Mouse (Mus musculus): ENCODE results near the gene Papolb. TPM values are rescaled to one million over a fixed set of nuclear protein-coding genes. Genes with fewer than 3 reads are reported as not detected.

The Papolb gene
- polyA plus RNA-seq, 1 experiment: 0.14 TPM

- TF ChIP-seq CTCF (IDR thresholded peaks at IDR 0.05; ENCODE audit: insufficient read depth, low read length) (no peak), POLR2A (IDR thresholded peaks at IDR 0.05; ENCODE audit: borderline replicate concordance, extremely low read depth, low read depth, low read length) (no peak)
- Histone ChIP-seq H3K4me1 (ENCODE audit: control insufficient read depth, insufficient read depth, low read length) (peaks cover 3% of the 10 kb centered on the region; the same call in 1 of the 2 replicates), H3K4me3 (replicated peaks; ENCODE audit: extremely low read depth, low read depth, low read length) (no peak overlapping the region)
- 60% methylated on average over 8 of the region's 8 CpGs for WGBS
- DNase-seq: no peak
Observed at GRCm38 (mm10) chr5:142524711-142525464, 5.0 kb downstream of the Papolb start.

DNA sequence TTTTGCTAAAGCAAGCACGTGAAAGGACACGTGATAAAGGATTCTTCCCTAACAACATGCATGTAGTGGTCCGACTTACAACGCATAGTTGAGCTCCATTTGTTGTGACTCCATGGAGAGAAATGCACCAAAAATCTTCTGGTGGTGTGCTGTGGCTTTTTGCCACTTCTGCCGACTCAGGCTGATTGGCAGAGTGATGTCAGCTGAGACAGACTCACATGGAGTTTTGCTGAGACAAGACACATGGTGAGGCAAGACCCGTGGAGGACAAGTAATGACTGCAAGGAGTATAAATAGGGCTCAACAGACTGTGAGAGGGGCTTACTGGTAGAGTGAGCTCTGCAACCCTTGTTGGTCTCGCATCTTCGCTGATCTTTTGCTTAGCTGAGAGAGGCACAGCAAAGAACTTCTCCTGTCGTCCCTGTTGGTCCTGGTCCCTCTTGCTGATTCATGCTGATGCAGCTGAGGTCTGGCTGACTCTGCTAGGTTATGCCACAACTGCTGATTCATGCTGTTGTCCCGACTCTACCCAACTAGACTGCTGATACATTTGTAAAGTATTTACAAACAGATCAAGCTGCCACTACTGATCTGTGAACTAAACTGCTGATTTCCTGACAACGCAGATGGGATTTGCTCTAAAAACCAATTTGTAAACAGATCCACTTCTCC lies 8.5 kb downstream of the Papolb start:
- WGBS: 70% methylated on average over 11 of the region's 11 CpGs
- no peak overlapping the region for H3K4me3 ChIP-seq (replicated peaks; ENCODE audit: extremely low read depth, low read depth, low read length)
- TF ChIP-seq POLR2A (IDR thresholded peaks at IDR 0.05; ENCODE audit: borderline replicate concordance, extremely low read depth, low read depth, low read length) (no peak), CTCF (IDR thresholded peaks at IDR 0.05; ENCODE audit: insufficient read depth, low read length) (no peak)
- H3K4me1 ChIP-seq (ENCODE audit: control insufficient read depth, insufficient read depth, low read length): peaks cover 3% of the 10 kb centered on the region; the same call in 1 of the 2 replicates
- DNase-seq: no peak

GRCm38 (mm10) chr5:142520360-142520759 lies 9.5 kb downstream of the Papolb start:
- Histone ChIP-seq H3K4me3 (replicated peaks; ENCODE audit: extremely low read depth, low read depth, low read length) (no peak overlapping the region), H3K4me1 (ENCODE audit: control insufficient read depth, insufficient read depth, low read length) (peaks cover 3% of the 10 kb centered on the region; the same call in 1 of the 2 replicates)
- TF ChIP-seq POLR2A (IDR thresholded peaks at IDR 0.05; ENCODE audit: borderline replicate concordance, extremely low read depth, low read depth, low read length) (no peak), CTCF (IDR thresholded peaks at IDR 0.05; ENCODE audit: insufficient read depth, low read length) (no peak)
- no peak for DNase-seq
- WGBS: 47% methylated on average over 4 of the region's 4 CpGs

GRCm38 (mm10) chr5:142518973-142519372 lies 10.9 kb downstream of the Papolb start:
- Histone ChIP-seq H3K4me1 (ENCODE audit: control insufficient read depth, insufficient read depth, low read length) (peaks cover 3% of the 10 kb centered on the region; the same call in 1 of the 2 replicates), H3K4me3 (replicated peaks; ENCODE audit: extremely low read depth, low read depth, low read length) (no peak overlapping the region)
- 46% methylated on average over 6 of the region's 6 CpGs for WGBS
- TF ChIP-seq POLR2A (IDR thresholded peaks at IDR 0.05; ENCODE audit: borderline replicate concordance, extremely low read depth, low read depth, low read length) (no peak), CTCF (IDR thresholded peaks at IDR 0.05; ENCODE audit: insufficient read depth, low read length) (no peak)
- DNase-seq: no peak

GRCm38 (mm10) chr5:142512112-142512511 lies 17.8 kb downstream of the Papolb start:
- H3K4me1 ChIP-seq (ENCODE audit: control insufficient read depth, insufficient read depth, low read length): peaks cover 3% of the 10 kb centered on the region; the same call in 1 of the 2 replicates
- 62% methylated on average over 4 of the region's 4 CpGs for WGBS
- TF ChIP-seq POLR2A (IDR thresholded peaks at IDR 0.05; ENCODE audit: borderline replicate concordance, extremely low read depth, low read depth, low read length): no peak
- no peak for TF ChIP-seq CTCF (IDR thresholded peaks at IDR 0.05; ENCODE audit: insufficient read depth, low read length)
- no peak overlapping the region for H3K4me3 ChIP-seq (replicated peaks; ENCODE audit: extremely low read depth, low read depth, low read length)
- no peak for DNase-seq

- WGBS: 51% methylated on average over 7 of the region's 7 CpGs
- no peak for DNase-seq
- H3K4me1 ChIP-seq (ENCODE audit: control insufficient read depth, insufficient read depth, low read length): peaks cover 6% of the 10 kb centered on the region
- TF ChIP-seq CTCF (IDR thresholded peaks at IDR 0.05; ENCODE audit: insufficient read depth, low read length) (no peak), POLR2A (IDR thresholded peaks at IDR 0.05; ENCODE audit: borderline replicate concordance, extremely low read depth, low read depth, low read length) (no peak)
- H3K4me3 ChIP-seq (replicated peaks; ENCODE audit: extremely low read depth, low read depth, low read length): no peak overlapping the region
Observed at GRCm38 (mm10) chr5:142510061-142510414, 19.8 kb downstream of the Papolb start.

DNA sequence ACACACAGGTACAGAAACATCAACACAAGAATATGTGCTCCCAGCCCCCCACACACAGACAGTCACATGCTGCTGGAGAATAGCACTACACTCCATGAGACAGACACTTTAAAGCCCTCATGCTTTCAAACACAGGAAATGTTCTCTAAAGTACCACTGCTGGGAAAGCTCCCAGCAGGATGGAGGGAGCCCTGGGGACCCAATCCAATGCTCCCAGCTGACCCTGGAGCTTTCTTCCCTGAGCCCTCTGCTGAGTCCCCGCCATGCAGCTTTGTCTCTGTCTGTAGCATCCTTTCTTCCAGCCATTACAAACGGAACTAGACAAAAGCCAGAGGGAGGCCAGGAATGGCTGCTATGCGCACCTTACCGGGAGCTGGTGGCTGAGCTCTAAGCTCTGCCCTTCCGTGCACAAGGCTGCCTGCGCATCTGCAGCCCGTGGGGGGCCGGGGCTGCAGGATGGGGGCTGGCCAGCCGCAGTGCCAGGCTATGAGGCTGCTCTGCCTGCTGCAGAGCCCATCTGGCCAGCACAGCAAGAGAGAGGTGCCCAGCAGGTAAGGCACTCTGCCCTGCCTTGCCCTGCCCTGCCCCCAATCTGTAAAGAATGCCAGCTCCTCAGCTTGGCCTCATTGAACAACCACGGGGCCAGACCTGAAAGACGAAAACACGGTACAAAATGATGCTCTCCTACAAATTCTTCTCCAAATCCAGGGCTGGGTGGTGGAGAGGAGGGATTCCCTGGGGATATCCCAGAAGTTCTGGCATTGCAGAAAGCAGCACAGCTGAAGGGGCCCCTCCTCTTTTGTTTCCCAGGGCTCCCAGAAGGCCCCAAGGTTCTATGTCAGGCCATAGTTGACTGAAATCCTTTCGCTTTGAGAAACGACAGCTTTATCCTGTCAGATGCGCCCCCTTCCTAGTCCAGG lies 20.5 kb downstream of the Papolb start:
- 30% methylated on average over 15 of the region's 15 CpGs for WGBS
- TF ChIP-seq CTCF (IDR thresholded peaks at IDR 0.05; ENCODE audit: insufficient read depth, low read length): no peak
- TF ChIP-seq POLR2A (IDR thresholded peaks at IDR 0.05; ENCODE audit: borderline replicate concordance, extremely low read depth, low read depth, low read length): no peak
- DNase-seq: peak; percentile 40

GRCm38 (mm10) chr5:142505695-142506423 lies 24.0 kb downstream of the Papolb start:
- no peak for TF ChIP-seq POLR2A (IDR thresholded peaks at IDR 0.05; ENCODE audit: borderline replicate concordance, extremely low read depth, low read depth, low read length)
- peak; percentile 60 for TF ChIP-seq CTCF (IDR thresholded peaks at IDR 0.05; ENCODE audit: insufficient read depth, low read length)
- Histone ChIP-seq H3K4me3 (replicated peaks; ENCODE audit: extremely low read depth, low read depth, low read length) (no peak overlapping the region), H3K4me1 (ENCODE audit: control insufficient read depth, insufficient read depth, low read length) (peaks cover 6% of the 10 kb centered on the region)
- WGBS: 73% methylated on average over 3 of the region's 3 CpGs
- DNase-seq: peak; percentile 29

More for the DNA sequence above, 20.5 kb downstream of the Papolb start:
- H3K4me3 ChIP-seq (replicated peaks; ENCODE audit: extremely low read depth, low read depth, low read length): no peak overlapping the region
- peaks cover 6% of the 10 kb centered on the region for H3K4me1 ChIP-seq (ENCODE audit: control insufficient read depth, insufficient read depth, low read length)

Measured in lung, adult 2 months (tissue).